Mouse (Mus musculus) erythroblast, embryonic 14.5 days (primary cell): Measurements from ENCODE around the gene Rab36.

Experiments used
- GATA1 ChIP-seq: IDR thresholded peaks from 2 replicates; pipeline ENCODE4 v1.6.1; 2012; ENCODE audit warnings: low read length, inconsistent platforms, mixed read lengths
- TAL1 ChIP-seq: IDR thresholded peaks from 3 replicates; pipeline ENCODE4 v1.6.1; 2012; ENCODE audit warnings: low read length, inconsistent platforms, mixed read lengths

DNA sequence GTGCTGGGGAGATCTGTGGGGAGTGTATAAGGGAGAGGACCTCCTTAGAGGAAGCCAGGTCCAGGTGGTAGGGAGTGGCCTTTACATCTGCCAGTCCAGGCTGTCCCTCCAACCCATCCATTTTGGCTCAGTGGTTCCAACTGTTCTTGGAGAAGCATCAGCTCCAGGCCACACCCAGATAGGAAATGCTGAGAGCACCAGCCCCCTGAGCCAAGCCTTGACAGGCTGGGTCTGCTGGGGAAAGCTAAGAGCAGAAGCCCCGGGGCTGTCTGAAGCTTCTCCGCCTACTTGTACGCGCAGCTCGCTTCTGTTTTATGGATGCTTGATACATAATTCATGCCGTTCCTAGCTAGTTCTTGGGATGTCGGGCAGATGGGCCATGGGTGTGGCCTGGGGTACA is 63.4 kb downstream of the Rab36 start:
- no peak for TF ChIP-seq TAL1
- no peak for TF ChIP-seq GATA1
